Mouse (Mus musculus) gastrocnemius, postnatal 36 days (tissue): ENCODE measurements around the gene Cpa1. TPM values are rescaled to one million over a fixed set of nuclear protein-coding genes. Genes with fewer than 3 reads are reported as not detected.

ENCODE experiments used
- total RNA-seq, 2 experiments: library from RNA; stranded (reverse); gene quantifications; 2 replicates each; pipeline ENCODE4 v1.2.3; 2021

Gene Cpa1
- total RNA-seq, 2 experiments from 2014 or later: not detected

Other genes with a start within 250 kb of the Cpa1 start
- gene Zc3hc1, start 248.2 kb upstream of the Cpa1 start, total RNA-seq: 10 to 100 TPM; 12.3 to 14.7 TPM
- 10 to 100 TPM; 40.7 to 43.4 TPM for gene Klhdc10, start 237.3 kb upstream of the Cpa1 start, total RNA-seq
- gene Tmem209, start 129.4 kb upstream of the Cpa1 start, total RNA-seq: 10 to 100 TPM in 1 of 2 experiments, 1 to 10 TPM in 1; 6.7 to 10.2 TPM
- under 1 TPM; 0.23 to 0.25 TPM for gene Ssmem1, start 129.4 kb upstream of the Cpa1 start, total RNA-seq
- not detected for gene Cpa2, start 97.6 kb upstream of the Cpa1 start, total RNA-seq
- not detected for gene Cpa4, start 70.8 kb upstream of the Cpa1 start, total RNA-seq
- gene Cpa5, start 28.2 kb upstream of the Cpa1 start, total RNA-seq: not detected
- under 1 TPM; 0.47 to 0.79 TPM for gene Cep41, start 54.5 kb downstream of the Cpa1 start, total RNA-seq
- gene Mest, start 84.3 kb downstream of the Cpa1 start, total RNA-seq: 1 to 10 TPM; 5.2 to 8.3 TPM